Mouse (Mus musculus) gastrocnemius, postnatal 25 days (tissue): ENCODE measurements at regions not wholly inside any gene's neighbourhood (a gene's known extent, or its start where the extent isn't known, plus 50 kb on each side); places are given as distances from the start of the nearest gene placed in this dataset.

ENCODE experiments used
- DNase-seq: peaks from one replicate; pipeline ENCODE4 v3.0.0; 2022

DNA sequence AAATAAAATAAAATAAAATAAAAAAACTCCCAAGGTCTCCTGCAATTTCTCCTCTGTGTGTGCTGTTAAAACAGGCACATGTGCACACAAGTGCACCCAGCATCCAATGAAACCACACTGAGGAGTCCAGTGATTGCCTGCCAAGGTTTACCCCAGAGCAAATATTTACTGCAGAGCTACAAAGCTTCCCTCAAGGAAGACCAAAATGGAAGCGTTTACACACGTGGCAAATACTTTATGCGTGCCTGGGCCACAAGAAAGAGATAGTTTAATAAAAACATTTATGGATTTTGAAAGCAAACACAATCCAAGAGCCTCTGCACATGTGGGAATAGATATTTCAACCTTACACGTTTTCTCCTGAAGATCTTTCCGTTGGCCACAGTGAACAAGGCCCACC lies 265.4 kb upstream of the Nfe2l3 start:
- DNase-seq = no peak

DNA sequence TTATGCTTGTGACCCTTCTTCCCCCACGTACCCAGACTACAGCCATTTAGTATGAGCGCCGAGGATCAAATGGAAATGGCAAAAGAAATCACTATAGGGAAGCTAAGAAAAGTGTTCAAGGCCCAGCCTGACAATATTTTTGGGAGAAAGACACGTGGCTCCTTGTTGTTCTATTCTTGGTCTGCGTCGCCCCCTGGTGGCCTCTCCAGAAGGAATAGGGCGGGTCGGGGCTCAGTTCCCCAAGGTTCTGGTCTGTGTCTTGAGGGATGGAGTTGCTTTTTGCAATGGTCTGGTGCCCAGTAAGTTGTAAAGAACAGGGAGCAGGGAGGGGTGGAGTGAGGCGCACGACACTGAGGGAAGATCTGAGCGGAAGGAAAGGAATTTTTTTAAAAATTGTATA lies 264.4 kb upstream of the Nfe2l3 start:
- DNase-seq = peak; percentile 79

- peak; percentile 46 for DNase-seq
Measured at GRCm38 (mm10) chr6:51168775-51169695, 263.4 kb upstream of the Nfe2l3 start.

DNA sequence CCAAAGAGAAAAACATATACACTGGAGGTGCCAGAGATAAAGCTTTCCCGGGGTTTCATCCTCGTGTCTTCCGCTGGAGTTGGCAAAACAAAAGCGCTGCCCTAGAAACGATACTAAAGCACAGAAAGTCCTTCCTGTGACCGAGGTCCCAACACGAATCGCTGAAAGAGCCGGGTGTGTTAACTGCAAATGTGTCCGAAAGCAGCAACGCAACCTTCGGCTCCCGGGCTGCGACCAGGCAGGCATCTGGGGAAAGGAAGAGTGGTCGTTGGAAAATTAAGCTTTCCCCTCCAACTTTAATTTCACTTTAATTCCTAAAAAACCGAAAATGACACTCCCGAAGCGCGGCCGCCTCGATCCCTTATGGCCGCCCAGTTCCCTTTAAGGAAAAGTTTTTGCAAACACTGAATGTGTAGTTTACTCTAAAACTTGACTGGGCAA lies 262.5 kb upstream of the Nfe2l3 start:
- DNase-seq = peak; percentile 23

DNA sequence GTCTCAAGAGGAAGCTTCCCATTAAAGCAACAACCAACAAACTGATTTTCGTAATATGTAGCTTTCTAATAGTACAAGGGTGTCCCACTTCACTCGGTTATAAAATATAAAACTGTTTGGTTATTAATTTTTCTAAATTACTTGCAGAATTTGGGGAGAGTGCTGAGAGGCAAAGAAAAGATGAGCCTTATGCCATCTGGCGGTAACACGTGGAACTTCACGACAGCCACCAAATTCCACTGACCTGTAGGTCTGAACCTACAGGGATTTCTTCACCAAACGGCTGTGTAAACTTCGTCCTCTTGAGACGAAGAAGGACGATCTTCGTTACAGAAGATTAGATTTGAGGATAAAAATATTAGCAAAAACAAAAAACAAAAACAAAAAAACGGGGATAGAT lies 262.1 kb upstream of the Nfe2l3 start:
- DNase-seq = peak; percentile 54

DNA sequence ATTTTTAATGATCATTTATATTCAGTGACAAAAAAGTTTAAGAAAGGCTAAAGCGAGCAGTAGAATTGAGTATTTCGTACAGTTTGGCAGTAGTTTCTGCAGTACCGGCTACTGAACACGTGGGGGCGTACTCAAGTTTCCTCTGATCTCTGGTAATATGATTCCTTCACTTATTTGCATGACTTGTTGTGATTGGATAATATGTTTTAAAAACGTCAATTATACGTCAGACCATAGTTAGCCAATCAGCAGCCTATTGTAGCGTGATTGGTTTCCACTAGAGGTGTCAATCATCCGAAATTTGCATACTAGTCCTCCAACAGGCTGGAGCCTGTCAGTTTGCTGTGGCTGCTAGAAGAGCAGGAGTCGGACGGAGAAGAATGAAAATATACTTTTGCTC lies 261.6 kb upstream of the Nfe2l3 start:
- DNase-seq = peak; percentile 72

DNA sequence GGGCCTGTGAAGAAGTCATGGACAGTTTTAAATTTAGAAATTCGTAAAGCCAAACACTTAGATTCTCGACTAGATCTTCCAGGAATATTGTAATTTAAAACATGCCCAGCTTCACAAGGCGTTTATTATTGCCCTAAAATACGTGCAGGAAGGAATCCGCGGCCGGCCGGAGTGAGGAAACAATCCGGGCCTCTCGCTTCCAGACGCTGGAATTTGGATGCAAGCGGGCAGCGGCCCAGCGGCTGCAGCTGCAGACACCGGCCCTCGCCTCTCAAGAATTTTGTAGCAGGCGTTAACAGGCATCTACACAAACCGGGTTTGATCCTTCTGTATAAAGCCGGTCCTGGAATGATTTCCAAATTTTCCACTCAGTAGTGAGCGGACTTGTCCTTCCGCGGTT lies 260.7 kb upstream of the Nfe2l3 start:
- peak; percentile 69 for DNase-seq

DNA sequence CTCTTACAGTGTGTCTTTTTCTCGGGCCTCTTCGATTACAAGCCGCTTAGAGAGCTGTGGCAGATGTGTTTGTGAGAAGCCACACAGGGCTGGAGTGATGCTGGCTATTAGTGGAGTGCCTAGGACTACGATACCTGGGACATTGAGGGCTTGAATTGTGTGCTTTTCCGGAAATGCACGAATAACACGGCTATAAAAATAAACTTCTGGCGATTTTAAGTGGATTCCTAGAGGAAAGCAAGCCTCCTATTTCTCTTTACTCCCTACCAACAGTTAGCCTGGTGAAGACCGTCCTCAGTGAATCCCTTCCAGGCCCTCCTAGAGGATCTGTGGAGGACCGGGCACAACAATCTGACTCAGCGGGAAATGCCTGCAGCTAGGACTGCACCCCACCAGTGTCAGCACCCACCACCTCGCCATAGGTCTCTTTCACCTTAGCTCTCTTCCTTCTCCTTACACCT lies 260.1 kb upstream of the Nfe2l3 start:
- DNase-seq = no peak

DNA sequence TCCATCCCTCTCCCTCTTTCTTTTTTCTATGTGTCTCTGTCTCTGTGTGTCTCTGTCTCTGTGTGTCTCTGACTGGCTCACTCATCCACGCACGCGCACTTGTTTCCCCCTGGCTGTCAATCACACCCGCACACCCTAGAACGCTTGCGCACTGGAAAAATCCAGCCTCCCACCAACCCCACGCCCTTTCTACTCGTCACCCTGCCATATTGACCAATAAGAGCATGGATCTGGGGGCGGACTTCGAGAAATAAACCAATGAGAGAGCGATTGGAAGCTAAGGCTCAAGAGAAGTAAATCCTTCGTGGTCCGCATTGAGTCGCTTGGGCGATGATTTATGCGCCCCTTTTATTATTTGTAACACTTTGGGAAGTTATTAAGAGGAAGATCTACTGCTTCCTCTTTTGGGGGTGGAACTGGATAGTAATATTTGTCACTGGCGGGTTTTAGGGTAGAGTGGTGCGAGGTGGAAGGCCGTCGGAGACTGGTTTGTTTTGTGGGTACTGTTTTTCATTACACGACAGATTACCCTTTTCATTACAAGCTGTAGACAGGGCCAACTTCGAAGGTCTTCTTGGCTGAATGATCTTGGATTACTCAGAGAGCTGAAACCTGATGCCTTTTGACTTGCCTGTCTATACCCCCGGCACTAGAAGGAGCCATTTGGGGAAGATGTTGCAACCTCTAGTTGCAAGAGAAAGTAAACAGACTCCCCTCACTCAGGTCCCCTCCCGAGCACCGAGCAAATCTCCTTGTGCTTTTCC lies 259.4 kb upstream of the Nfe2l3 start:
- peak; percentile 95 for DNase-seq

DNA sequence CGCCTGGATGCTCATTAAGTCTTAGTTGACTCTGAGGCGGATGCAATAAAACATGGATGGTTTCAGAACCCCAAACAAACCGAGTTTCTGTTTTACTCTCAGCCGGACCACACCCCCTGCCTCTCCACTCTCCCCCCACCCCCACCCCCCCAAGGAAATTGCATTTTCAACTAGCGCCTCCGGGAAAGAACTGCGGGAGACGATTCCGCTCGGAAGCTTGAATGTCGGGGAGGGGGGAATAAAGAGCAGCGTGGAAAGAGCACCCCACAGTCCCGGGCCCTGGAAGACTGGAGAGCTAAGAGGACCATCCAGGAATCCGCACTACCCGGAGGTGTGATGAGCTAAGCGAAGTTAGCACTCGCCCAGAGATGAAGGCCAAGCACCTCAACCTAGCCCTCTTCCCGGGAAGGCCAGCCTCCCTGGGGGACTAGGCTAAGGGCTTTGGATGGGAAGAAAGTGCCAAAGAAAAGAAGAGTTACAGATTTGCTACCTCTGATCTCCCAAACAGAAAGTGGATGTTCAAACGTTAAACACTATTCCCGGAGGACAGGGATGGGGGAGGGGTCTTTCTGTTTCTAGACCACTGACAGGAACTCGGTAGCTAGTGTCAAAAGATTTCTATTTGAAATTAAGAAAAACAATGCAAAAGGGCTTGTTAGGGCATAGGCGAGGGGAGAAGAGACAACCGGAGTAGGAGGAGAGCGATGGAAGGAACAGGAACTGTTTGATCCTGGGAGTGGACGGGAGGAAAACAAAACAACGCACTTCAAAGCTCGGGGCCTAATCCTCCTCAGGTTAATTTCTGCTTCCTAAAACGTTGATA lies 258.6 kb upstream of the Nfe2l3 start:
- no peak for DNase-seq

DNA sequence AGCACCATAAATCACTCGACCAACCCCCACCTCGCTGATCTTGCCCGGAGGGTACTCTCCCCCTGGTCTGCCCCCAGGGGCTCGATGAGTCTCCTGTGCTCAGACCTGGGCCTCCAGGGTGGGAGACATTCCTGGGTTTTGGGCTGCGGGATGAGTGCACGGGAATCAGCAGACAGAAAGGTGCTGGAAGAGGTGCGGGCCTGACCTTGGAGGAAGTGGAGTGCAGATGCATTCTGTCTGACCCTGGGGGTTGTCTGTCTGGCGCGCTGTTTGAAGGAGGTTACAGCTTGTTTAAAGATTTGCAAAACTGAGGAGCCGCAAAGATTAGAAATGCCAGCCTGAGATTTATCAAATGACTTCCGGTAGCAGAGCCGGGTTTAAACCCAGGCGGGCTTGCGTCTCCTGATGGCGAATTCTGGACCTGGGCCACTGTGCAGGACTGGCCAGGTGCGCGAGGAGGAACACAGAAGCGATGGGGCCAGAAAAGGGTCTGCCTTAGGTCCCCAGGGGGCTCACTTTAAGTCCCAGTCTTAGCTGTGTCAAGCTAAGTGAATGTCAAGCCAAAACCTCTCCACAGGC lies 257.9 kb upstream of the Nfe2l3 start:
- no peak for DNase-seq

- no peak for DNase-seq
Measured at GRCm38 (mm10) chr6:51175616-51176590, 256.6 kb upstream of the Nfe2l3 start.

- no peak for DNase-seq
Measured at GRCm38 (mm10) chr6:51176791-51177433, 255.6 kb upstream of the Nfe2l3 start.

- no peak for DNase-seq
Measured at GRCm38 (mm10) chr6:51177701-51178060, 254.8 kb upstream of the Nfe2l3 start.

- peak; percentile 86 for DNase-seq
Measured at GRCm38 (mm10) chr6:51178061-51178791, 254.2 kb upstream of the Nfe2l3 start.

- no peak for DNase-seq
Measured at GRCm38 (mm10) chr6:51178799-51179398, 253.6 kb upstream of the Nfe2l3 start.

- no peak for DNase-seq
Measured at GRCm38 (mm10) chr6:51179741-51180537, 252.5 kb upstream of the Nfe2l3 start.
